In genomic region chr1:76392536-76392935, GRCm38 (mm10) we compare ENCODE assay signal across 17 mouse cellular contexts.
"Had no signal": no experiment of that assay in that cellular context is flagged by ENCODE, and none has a peak within 500 bp of the region (broad histone marks: within the 10 kb centered on the region; RNA-seq: fewer than 3 reads in every experiment).

No protein-coding gene starts in this region.

- H3K4me3 ChIP-seq: limb, embryonic 12.5 days; liver, embryonic 13.5 days; lung, embryonic 15.5 days; midbrain, embryonic 13.5 days; neural tube, embryonic 12.5 days had no signal

- H3K27me3 ChIP-seq: limb, embryonic 12.5 days; liver, embryonic 13.5 days; lung, embryonic 15.5 days; midbrain, embryonic 13.5 days; neural tube, embryonic 12.5 days had no signal

- H3K4me1 ChIP-seq: limb, embryonic 12.5 days; liver, embryonic 13.5 days; neural tube, embryonic 12.5 days had no signal

- ATAC-seq: intestine, postnatal 0 days; liver, postnatal 0 days; midbrain, embryonic 13.5 days had no signal

- H3K27ac ChIP-seq: limb, embryonic 12.5 days; liver, embryonic 13.5 days; lung, embryonic 15.5 days; macrophage; midbrain, embryonic 13.5 days; neural tube, embryonic 12.5 days had no signal

- H3K9ac ChIP-seq: limb, embryonic 12.5 days; liver, embryonic 13.5 days; liver, postnatal 0 days; lung, embryonic 15.5 days; midbrain, embryonic 13.5 days; neural tube, embryonic 12.5 days had no signal

- H3K36me3 ChIP-seq: limb, embryonic 12.5 days; liver, embryonic 13.5 days; lung, embryonic 15.5 days; midbrain, embryonic 13.5 days; neural tube, embryonic 12.5 days had no signal

- H3K4me2 ChIP-seq: limb, embryonic 12.5 days; liver, embryonic 13.5 days; lung, embryonic 15.5 days; midbrain, embryonic 13.5 days; neural tube, embryonic 12.5 days had no signal

- DNase-seq: kidney, adult 8-10 months; kidney, postnatal 25 days; liver; liver, embryonic 13.5 days; liver, postnatal 0 days; lung, postnatal 14 days; retina, postnatal 1 day; right cerebral cortex, postnatal 4 days; spleen, adult 18-20 months; thymus, adult 2 months; thymus, postnatal 36 days had no signal

- H3K9me3 ChIP-seq: limb, embryonic 12.5 days; liver, embryonic 13.5 days; lung, embryonic 15.5 days; midbrain, embryonic 13.5 days; neural tube, embryonic 12.5 days had no signal
